Mouse (Mus musculus): Measurements from ENCODE around the gene Armc9.

DNA sequence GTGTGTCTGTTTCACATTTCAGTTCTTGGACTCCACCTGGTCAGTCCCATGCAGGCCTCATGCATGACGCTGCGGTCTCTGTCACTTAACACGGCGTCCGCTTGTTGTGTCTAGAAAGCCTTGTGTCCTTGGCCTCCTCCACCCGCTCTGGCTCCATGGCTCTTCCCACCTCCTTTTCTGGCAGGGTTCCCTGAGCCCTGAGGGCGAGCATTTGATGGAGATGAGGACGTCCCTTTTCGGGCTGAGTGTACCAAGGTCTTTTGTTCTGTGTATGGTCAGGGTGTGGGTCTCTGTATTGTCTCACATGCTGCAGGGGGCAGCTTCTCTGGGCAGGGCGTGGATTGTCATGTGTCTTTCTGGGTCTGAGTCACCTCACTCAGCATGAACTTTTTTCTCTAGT, 81.9 kb downstream of the Armc9 start:
- TF ChIP-seq HCFC1 (IDR thresholded peaks at IDR 0.05; ENCODE audit: borderline replicate concordance, insufficient read depth, low read length) (no peak), ZNF384 (IDR thresholded peaks at IDR 0.05; ENCODE audit: low read depth, low read length) (no peak), ZC3H11A (IDR thresholded peaks at IDR 0.05; ENCODE audit: borderline replicate concordance, low read depth, low read length) (no peak), MAFK (IDR thresholded peaks at IDR 0.05; ENCODE audit: insufficient read depth, low read depth, low read length) (no peak), CHD2 (IDR thresholded peaks at IDR 0.05; ENCODE audit: low read depth, low read length) (no peak; the same call in 1 of the 2 replicates)
